Mouse (Mus musculus) stomach, embryonic 14.5 days (tissue): Measurements from ENCODE around the gene Brf1. TPM values are rescaled to one million over a fixed set of nuclear protein-coding genes. Genes with fewer than 3 reads are reported as not detected.
A peak's percentile ranks its signal among the peaks of the same experiment; 100 is the strongest.

Source experiments
- ATAC-seq: fragments of 200-750 bp; cut with Nextera tagmentation; 2 replicates; pipeline ENCODE4 v1.8.0; 2017; ENCODE audit warnings: low read depth, moderate TSS enrichment; ENCODE audit not compliant: insufficient number of reproducible peaks, insufficient read depth, low FRiP score
- H3K27ac ChIP-seq: fragments of 300-500 bp; sonication (generic); 2 replicates; pipeline ENCODE4 v1.5.1; 2014; ENCODE audit warnings: mild to moderate bottlenecking, low read length, moderate library complexity, mixed read lengths
- H3K27me3 ChIP-seq: fragments of 300-500 bp; sonication (generic); 2 replicates; pipeline ENCODE4 v1.6.1; 2014; ENCODE audit warnings: low read length, control low read depth, mixed read lengths; ENCODE audit not compliant: control insufficient read depth, insufficient read depth
- H3K36me3 ChIP-seq: fragments of 300-500 bp; sonication (generic); 2 replicates; pipeline ENCODE4 v1.6.1; 2014; ENCODE audit warnings: mild to moderate bottlenecking, control low read depth, low read length, moderate library complexity, mixed read lengths; ENCODE audit not compliant: control insufficient read depth, insufficient read depth
- H3K4me1 ChIP-seq: fragments of 300-500 bp; sonication (generic); 2 replicates; pipeline ENCODE4 v1.6.1; 2014; ENCODE audit warnings: low read length, control low read depth, mixed read lengths; ENCODE audit not compliant: control insufficient read depth, insufficient read depth
- H3K4me2 ChIP-seq: fragments of 300-500 bp; sonication (generic); replicated peaks from 2 replicates; pipeline ENCODE4 v1.6.1; 2014; ENCODE audit warnings: low read depth, low read length, control low read depth
- H3K4me3 ChIP-seq: fragments of 300-500 bp; sonication (generic); 2 replicates; pipeline ENCODE4 v1.5.1; 2014; ENCODE audit warnings: low read depth, low read length, control low read depth
- H3K9ac ChIP-seq: fragments of 300-500 bp; sonication (generic); replicated peaks from 2 replicates; pipeline ENCODE4 v1.6.1; 2014; ENCODE audit warnings: low read depth, mild to moderate bottlenecking, control low read depth, low read length, moderate library complexity, mixed read lengths
- H3K9me3 ChIP-seq: fragments of 300-500 bp; sonication (generic); 2 replicates; pipeline ENCODE4 v1.6.1; 2016; ENCODE audit warnings: low read depth, low read length, control low read depth; ENCODE audit not compliant: control insufficient read depth
- WGBS: fragments of 180-500 bp; shearing (Covaris S2); extraction: QIAGEN DNeasy Blood & Tissue Kit; methylation state at CpG from one replicate; pipeline ENCODE4 v1.1.7; 2014; 5-methylcytosine and 5-hydroxymethylcytosine counted together
- polyA plus RNA-seq: library from polyadenylated mRNA; unstranded; fragments of >200 nt; fragmentation: Nextera tagmentation; extraction: Ambion mirVana; gene quantifications from 2 replicates; pipeline ENCODE4 v1.2.1, GENCODE M21; 2014

The Brf1 gene
- polyA plus RNA-seq, 1 experiment from 2014 or later = 71.5 TPM

DNA sequence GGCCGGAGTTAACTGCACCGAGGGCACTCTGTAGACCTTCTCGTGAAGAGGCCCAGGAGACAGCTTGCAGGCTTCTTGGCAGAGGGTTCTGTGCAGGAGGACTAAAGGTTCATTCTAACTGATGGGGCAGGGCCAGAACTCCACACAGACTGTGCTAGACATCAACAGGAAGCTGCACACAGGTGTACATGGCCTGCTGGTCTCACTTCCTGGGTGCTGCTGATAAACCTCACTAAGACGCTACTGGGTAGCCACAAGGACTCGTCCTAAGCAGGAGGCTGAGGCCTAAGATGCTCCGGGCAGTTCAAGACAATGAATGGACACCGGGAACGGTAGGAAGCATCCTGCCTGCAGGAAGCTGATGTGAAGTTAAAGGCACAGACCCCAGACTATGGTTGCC lies 41.1 kb downstream of the Brf1 start:
- no peak overlapping the region for H3K9ac ChIP-seq
- H3K4me2 ChIP-seq = no peak overlapping the region
- no peaks in the 10 kb centered on the region for H3K4me1 ChIP-seq
- WGBS = 83% methylated on average over 8 of the region's 8 CpGs
- no peak for ATAC-seq
- no peak overlapping the region for H3K4me3 ChIP-seq
- H3K36me3 ChIP-seq = peaks cover 51% of the 10 kb centered on the region
- no peaks in the 10 kb centered on the region for H3K9me3 ChIP-seq
- no peaks in the 10 kb centered on the region for H3K27me3 ChIP-seq
- H3K27ac ChIP-seq = no peak overlapping the region

DNA sequence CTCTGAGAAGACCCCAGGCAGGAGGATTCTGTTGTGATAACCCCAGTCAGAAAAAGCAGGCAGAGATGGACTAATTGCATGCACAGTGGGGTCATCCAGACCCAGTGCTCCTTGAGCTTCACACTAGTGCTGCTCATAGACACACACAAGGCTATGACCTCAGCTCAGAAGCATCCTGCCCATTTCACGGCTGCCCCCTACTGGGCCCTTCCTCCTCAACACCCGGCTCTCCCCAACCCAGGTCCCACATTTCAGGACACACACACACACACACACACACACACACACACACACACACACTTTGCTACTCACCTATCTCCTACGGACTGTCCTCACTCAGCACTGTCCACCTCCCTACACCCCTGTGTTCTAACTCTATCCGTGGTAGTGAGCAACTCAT lies 42.2 kb downstream of the Brf1 start:
- 33% methylated on average over 4 of the region's 4 CpGs for WGBS
- no peak overlapping the region for H3K4me2 ChIP-seq
- ATAC-seq = peak; percentile 64; the same call in 1 of the 2 replicates

DNA sequence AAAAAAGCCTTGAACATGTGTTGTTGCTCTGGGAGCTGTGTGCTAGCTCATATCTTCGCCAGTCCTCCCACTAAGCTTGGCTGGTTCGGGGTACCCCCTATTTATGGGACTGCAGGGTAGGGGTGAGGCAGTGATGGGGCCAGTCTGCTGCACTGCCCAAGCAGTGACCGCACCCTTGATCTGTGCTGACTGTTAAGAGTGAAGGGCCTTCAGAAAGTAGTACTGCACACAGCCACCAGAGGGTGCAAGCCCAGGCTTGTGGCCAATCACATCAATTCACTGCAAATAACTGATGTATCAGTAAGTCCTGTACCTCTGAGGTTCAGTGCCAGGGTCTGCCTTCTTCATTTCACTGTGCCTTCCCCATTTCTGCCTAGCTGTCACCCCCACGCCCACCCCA lies 44.7 kb downstream of the Brf1 start:
- ATAC-seq = 0 out of 2 replicates have a peak, but pooled peaks have one; percentile 62
- 43% methylated on average over 4 of the region's 4 CpGs for WGBS
- no peak overlapping the region for H3K4me2 ChIP-seq

More for the DNA sequence above, 42.2 kb downstream of the Brf1 start:
- Histone ChIP-seq H3K4me1 (no peaks in the 10 kb centered on the region), H3K27me3 (no peaks in the 10 kb centered on the region), H3K27ac (no peak overlapping the region), H3K9ac (no peak overlapping the region), H3K9me3 (no peaks in the 10 kb centered on the region), H3K4me3 (no peak overlapping the region), H3K36me3 (peaks cover 40% of the 10 kb centered on the region)

DNA sequence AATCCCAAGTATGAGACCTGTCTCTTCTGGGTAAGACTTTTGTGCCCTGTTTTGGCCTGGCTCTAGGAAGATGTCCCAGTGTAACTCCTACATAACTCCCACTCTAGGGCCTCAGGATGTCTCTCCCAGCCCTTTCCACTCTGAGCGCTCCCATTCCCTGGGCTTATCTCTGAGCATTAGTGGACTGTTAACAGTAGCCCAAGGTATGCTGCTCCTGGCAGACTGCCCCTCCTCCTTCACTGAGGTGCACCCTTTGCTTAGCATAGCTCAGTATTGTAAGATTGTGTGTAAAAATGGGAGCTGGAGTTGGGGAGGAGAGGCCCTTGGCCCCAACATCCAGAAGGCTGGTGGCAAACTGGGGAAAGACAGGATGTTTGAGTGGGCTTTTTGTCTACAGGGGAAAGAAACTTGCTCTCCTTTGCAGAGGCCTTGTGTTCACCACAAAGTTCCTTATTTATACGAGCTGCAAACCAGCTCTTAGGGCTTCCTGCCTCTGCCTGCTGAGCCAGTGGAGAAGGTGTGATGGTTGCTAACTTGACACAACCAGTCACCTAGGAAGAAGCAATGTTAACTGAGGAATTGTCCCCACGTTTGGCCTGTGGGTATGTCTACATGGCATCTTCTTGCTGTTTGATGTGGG lies 47.5 kb downstream of the Brf1 start:
- H3K27me3 ChIP-seq = no peaks in the 10 kb centered on the region
- ATAC-seq = no peak
- H3K4me3 ChIP-seq = no peak overlapping the region
- WGBS = 67% methylated on average over 3 of the region's 3 CpGs
- H3K36me3 ChIP-seq = no peaks in the 10 kb centered on the region
- peaks cover 10% of the 10 kb centered on the region; the same call in 1 of the 2 replicates for H3K4me1 ChIP-seq
- H3K4me2 ChIP-seq = no peak overlapping the region
- no peak overlapping the region for H3K27ac ChIP-seq
- no peak overlapping the region for H3K9ac ChIP-seq
- H3K9me3 ChIP-seq = no peaks in the 10 kb centered on the region

More for the DNA sequence above, 44.7 kb downstream of the Brf1 start:
- H3K27ac ChIP-seq = no peak overlapping the region
- peaks cover 15% of the 10 kb centered on the region for H3K36me3 ChIP-seq
- H3K4me1 ChIP-seq = peaks cover 8% of the 10 kb centered on the region; the same call in 1 of the 2 replicates
- H3K4me3 ChIP-seq = no peak overlapping the region
- no peaks in the 10 kb centered on the region for H3K27me3 ChIP-seq
- H3K9me3 ChIP-seq = no peaks in the 10 kb centered on the region
- H3K9ac ChIP-seq = no peak overlapping the region

DNA sequence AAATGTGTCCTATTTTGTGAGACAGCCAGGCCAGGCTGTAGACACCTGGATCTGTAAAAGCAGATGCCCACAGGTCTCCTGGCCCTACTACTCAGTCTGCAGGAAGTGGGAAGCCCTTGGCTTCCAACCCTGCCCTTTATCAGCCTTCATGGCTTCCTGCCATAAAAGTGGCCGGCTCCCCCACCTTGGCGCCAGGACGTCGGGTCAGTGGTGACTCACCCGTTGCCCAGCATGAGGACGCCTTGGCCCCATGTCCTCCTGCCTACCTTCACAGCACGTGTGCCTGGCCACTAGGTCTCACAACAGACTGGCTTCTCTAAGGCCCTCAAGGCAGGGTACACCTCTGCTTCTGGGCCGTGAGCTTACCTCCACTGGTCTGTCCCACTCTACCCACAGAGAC lies 48.1 kb downstream of the Brf1 start:
- WGBS = 71% methylated on average over 8 of the region's 8 CpGs
- ATAC-seq = no peak

DNA sequence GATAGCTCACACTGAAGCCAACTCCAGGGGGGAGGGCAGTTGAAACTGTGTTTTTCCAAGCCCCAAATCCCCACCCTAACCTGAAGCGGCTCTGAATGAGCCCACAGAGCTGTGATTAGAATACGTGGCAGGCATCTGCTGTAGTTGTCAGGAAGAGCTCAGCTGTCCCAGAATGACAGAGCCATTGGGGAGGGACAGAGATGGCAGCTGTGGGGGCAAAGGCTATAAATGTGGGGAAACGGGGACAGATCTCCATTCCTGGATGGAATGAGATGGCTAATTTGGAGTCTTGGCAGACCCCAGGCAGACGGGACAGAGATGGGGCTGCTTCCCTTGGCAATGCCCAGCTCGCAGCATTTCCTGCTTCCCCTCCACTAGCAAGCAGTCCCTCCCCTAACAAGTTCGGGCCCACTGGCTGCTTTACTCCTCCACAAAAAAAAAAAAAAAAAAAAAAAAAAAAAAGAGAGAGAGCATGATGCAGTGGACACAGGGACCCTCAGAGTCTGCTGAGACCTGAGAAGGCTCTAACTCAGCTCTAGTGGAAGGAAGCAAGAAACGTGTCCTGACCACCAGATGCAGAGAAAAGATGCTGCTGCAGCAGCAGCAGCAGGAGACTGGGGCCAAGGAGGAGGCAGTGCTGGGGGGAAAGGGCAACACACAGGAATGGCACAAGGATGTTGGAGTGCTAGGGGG lies 49.2 kb downstream of the Brf1 start:
- no peak overlapping the region for H3K4me3 ChIP-seq
- ATAC-seq = no peak
- H3K9me3 ChIP-seq = no peaks in the 10 kb centered on the region
- H3K36me3 ChIP-seq = no peaks in the 10 kb centered on the region
- H3K27me3 ChIP-seq = no peaks in the 10 kb centered on the region
- 16% methylated on average over 7 of the region's 7 CpGs for WGBS
- peak overlapping the region; percentile 79; the same call in 1 of the 2 replicates for H3K4me2 ChIP-seq
- peaks cover 10% of the 10 kb centered on the region; the same call in 1 of the 2 replicates for H3K4me1 ChIP-seq
- peak overlapping the region; percentile 72; the same call in 1 of the 2 replicates for H3K27ac ChIP-seq
- H3K9ac ChIP-seq = no peak overlapping the region

More for the DNA sequence above, 48.1 kb downstream of the Brf1 start:
- no peak overlapping the region for H3K27ac ChIP-seq
- peaks cover 10% of the 10 kb centered on the region; the same call in 1 of the 2 replicates for H3K4me1 ChIP-seq
- no peak overlapping the region for H3K9ac ChIP-seq
- no peak overlapping the region for H3K4me3 ChIP-seq
- H3K4me2 ChIP-seq = no peak overlapping the region
- H3K36me3 ChIP-seq = no peaks in the 10 kb centered on the region
- H3K27me3 ChIP-seq = no peaks in the 10 kb centered on the region
- no peaks in the 10 kb centered on the region for H3K9me3 ChIP-seq

DNA sequence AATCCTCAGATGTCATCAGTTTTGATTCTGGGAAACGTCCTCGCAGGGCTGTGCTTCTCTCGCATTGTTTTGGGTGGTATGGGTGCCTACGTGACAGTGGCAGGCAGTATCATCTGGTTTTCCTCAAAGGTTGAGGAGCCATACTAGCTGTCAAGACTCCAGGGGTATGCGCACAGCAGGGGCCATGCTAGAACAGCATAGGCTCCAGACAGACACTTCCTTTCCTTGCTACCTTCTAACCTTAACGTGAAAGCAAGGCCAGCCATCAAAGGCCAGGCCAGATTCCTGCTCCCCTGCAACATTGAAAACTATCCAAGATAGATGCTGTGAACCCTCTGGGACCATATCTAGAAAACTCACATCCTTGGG lies 49.8 kb downstream of the Brf1 start:
- no peaks in the 10 kb centered on the region for H3K9me3 ChIP-seq
- no peaks in the 10 kb centered on the region for H3K36me3 ChIP-seq
- H3K27me3 ChIP-seq = no peaks in the 10 kb centered on the region
- peak overlapping the region; percentile 79 for H3K4me2 ChIP-seq
- 5% methylated on average over 6 of the region's 6 CpGs for WGBS
- peak overlapping the region; percentile 52 for H3K4me3 ChIP-seq
- peaks cover 10% of the 10 kb centered on the region; the same call in 1 of the 2 replicates for H3K4me1 ChIP-seq
- peak overlapping the region; percentile 72; the same call in 1 of the 2 replicates for H3K27ac ChIP-seq
- peak; percentile 10; the same call in 1 of the 2 replicates for ATAC-seq
- H3K9ac ChIP-seq = no peak overlapping the region

DNA sequence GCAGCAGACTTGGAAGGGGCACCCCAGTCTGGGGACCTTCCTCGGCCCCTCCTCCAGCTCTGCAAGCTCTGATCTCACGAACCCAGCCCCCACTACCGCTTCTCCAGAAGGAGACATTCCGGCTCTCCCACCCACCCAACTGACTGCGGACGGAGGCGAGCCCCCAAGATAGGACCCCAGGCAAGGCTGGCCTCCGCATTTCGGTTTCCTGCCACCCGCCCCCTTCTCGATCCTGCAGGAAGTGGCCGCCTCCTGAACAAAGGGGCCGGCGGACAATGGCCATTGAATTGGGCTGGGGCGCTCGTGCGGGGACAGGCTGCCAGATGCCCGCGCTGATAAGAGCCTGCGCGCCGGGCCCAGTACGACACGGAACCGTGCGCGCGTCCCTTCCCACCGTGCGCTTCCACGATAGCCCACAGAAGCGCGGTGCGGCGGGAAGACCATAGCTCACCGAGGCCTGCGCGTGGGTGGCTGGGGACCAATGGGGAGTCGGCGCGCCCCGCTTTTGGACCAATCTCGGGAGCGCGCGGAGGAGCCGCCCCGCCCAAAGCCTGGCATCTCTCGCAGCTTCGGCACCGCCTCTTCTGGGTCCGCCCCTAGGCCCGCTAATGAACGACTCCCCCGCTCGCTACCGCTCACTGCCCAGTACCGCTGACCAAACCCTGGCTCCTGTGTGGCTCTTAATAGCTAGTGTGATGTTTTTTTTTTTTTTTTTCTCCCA lies 50.3 kb downstream of the Brf1 start:
- H3K27ac ChIP-seq = peak overlapping the region; percentile 83
- H3K36me3 ChIP-seq = no peaks in the 10 kb centered on the region
- peaks cover 10% of the 10 kb centered on the region; the same call in 1 of the 2 replicates for H3K4me1 ChIP-seq
- peak; percentile 88 for ATAC-seq
- H3K4me3 ChIP-seq = peak overlapping the region; percentile 52
- peak overlapping the region; percentile 53; the same call in 1 of the 2 replicates for H3K9ac ChIP-seq
- peak overlapping the region; percentile 79 for H3K4me2 ChIP-seq
- no peaks in the 10 kb centered on the region for H3K27me3 ChIP-seq
- WGBS = under 1% methylated on average over 41 of the region's 58 CpGs
- no peaks in the 10 kb centered on the region for H3K9me3 ChIP-seq
